8 mouse cellular contexts compared by ENCODE assay signal in the genomic region with DNA sequence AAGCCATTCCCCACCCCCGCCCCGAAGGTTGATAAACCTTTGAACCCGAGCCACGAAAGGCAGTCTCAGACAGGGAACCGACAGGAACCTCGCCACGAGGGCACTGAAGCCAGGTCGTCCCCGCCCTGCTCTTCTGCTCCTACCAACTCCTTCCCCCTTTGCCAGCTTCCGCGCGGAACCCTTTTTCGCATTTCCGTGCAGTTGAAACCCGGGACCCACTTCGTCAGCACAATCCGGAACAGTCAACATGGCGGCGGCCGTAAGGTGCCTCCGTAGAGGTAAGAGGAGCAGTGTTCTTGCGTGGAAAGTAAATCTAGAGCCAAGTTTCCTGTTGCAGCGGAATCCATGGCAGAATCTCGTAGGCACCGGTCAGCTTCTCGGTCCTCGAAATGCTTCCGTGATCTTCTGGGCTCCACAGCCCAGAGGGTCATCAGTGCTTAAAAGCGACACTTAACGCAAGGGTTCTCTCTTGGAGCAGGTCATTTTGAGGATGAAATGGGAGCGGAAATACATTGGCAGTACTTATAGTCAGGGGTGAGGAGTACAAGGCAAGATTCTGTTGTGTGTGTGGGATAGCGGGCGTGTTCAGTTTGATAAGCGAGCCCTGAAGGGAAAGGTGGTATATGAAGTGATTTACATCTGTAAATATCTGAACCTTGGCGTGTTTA. TPM values are rescaled to one million over a fixed set of nuclear protein-coding genes. Genes with fewer than 3 reads are reported as not detected.
DNase-seq lines count a peak whose midpoint lies in the region; ATAC-seq and TF ChIP-seq lines count a peak whose summit lies in the region.

No protein-coding gene starts in this region.

- H3K27ac ChIP-seq in embryonic facial prominence, embryonic 13.5 days: peak overlapping the region; percentile 88
- H3K27ac ChIP-seq in kidney, adult 2 months (ENCODE audit: insufficient read depth, low read depth, low read length): peak overlapping the region; percentile 77
- peak overlapping the region; percentile 87 for H3K27ac ChIP-seq in limb, embryonic 12.5 days
- H3K27ac ChIP-seq in midbrain, embryonic 15.5 days: peak overlapping the region; percentile 75
- peak overlapping the region; percentile 94 for H3K27ac ChIP-seq in spleen, adult 2 months (ENCODE audit: insufficient read depth, low read length)

- under 1% methylated on average over 35 of the region's 35 CpGs for WGBS in embryonic facial prominence, embryonic 13.5 days
- WGBS in kidney, adult 2 months: under 1% methylated on average over 35 of the region's 35 CpGs
- under 1% methylated on average over 35 of the region's 35 CpGs for whole genome bisulfite sequencing in limb, embryonic 12.5 days
- whole genome bisulfite sequencing in midbrain, embryonic 15.5 days: under 1% methylated on average over 35 of the region's 35 CpGs
- under 1% methylated on average over 35 of the region's 35 CpGs for WGBS in spleen, adult 2 months

- TF ChIP-seq CTCF in kidney, adult 2 months (conservative IDR thresholded peaks at IDR 0.05; ENCODE audit: insufficient read depth, insufficient read length, low read depth, low read length): no peak
- TF ChIP-seq CTCF in spleen, adult 2 months (IDR thresholded peaks at IDR 0.05; ENCODE audit: extremely low read depth, insufficient read depth, insufficient read length, insufficient replicate concordance): no peak

- peak overlapping the region; percentile 81 for H3K9ac ChIP-seq in embryonic facial prominence, embryonic 13.5 days
- H3K9ac ChIP-seq in limb, embryonic 12.5 days (replicated peaks): peak overlapping the region; percentile 72
- H3K9ac ChIP-seq in midbrain, embryonic 15.5 days: peak overlapping the region; percentile 72

- peaks cover 22% of the 10 kb centered on the region for H3K4me1 ChIP-seq in embryonic facial prominence, embryonic 13.5 days
- H3K4me1 ChIP-seq in kidney, adult 2 months (ENCODE audit: control insufficient read depth, insufficient read depth, low read length): peaks cover 5% of the 10 kb centered on the region; the same call in 1 of the 2 replicates
- H3K4me1 ChIP-seq in limb, embryonic 12.5 days (replicated peaks): peaks cover 12% of the 10 kb centered on the region
- peaks cover 21% of the 10 kb centered on the region for H3K4me1 ChIP-seq in midbrain, embryonic 15.5 days
- H3K4me1 ChIP-seq in spleen, adult 2 months (ENCODE audit: control insufficient read depth, insufficient read depth, insufficient read length): peaks cover 2% of the 10 kb centered on the region; the same call in 1 of the 2 replicates

- peaks cover 10% of the 10 kb centered on the region for H3K36me3 ChIP-seq in embryonic facial prominence, embryonic 13.5 days
- H3K36me3 ChIP-seq in kidney, adult 2 months (ENCODE audit: control insufficient read depth, insufficient read depth, low read length): no peaks in the 10 kb centered on the region
- H3K36me3 ChIP-seq in limb, embryonic 12.5 days: peaks cover 7% of the 10 kb centered on the region
- 0 out of 2 replicates have a peak, but pooled peaks cover 5% of the 10 kb centered on the region for H3K36me3 ChIP-seq in midbrain, embryonic 15.5 days (replicated peaks)
- H3K36me3 ChIP-seq in spleen, adult 2 months (ENCODE audit: control insufficient read depth, insufficient read depth, low read length): 0 out of 2 replicates have a peak, but pooled peaks cover 3% of the 10 kb centered on the region

- H3K4me3 ChIP-seq in embryonic facial prominence, embryonic 13.5 days: peak overlapping the region; percentile 91
- H3K4me3 ChIP-seq in kidney, adult 2 months (ENCODE audit: insufficient read depth, low read depth, low read length): peak overlapping the region; percentile 72
- H3K4me3 ChIP-seq in limb, embryonic 12.5 days (replicated peaks): peak overlapping the region; percentile 78
- peak overlapping the region; percentile 74 for H3K4me3 ChIP-seq in midbrain, embryonic 15.5 days
- H3K4me3 ChIP-seq in spleen, adult 2 months (ENCODE audit: extremely low read depth, insufficient read depth, insufficient read length): peak overlapping the region; percentile 74

- ATAC-seq in embryonic facial prominence, embryonic 13.5 days (ENCODE audit: insufficient number of reproducible peaks, insufficient read depth, low FRiP score, low TSS enrichment, low read depth): peak; percentile 90
- peak; percentile 89 for ATAC-seq in limb, embryonic 12.5 days (ENCODE audit: insufficient number of reproducible peaks, insufficient read depth, low FRiP score, low TSS enrichment, low read depth)
- peak; percentile 97 for ATAC-seq in midbrain, embryonic 15.5 days (replicated peaks)

- H3K9me3 ChIP-seq in embryonic facial prominence, embryonic 13.5 days: no peaks in the 10 kb centered on the region
- H3K9me3 ChIP-seq in limb, embryonic 12.5 days: no peaks in the 10 kb centered on the region
- no peaks in the 10 kb centered on the region for H3K9me3 ChIP-seq in midbrain, embryonic 15.5 days

- TF ChIP-seq POLR2A in kidney, adult 2 months (IDR thresholded peaks at IDR 0.05; ENCODE audit: low read depth, low read length): peak; percentile 87
- peak; percentile 94 for TF ChIP-seq POLR2A in spleen, adult 2 months (IDR thresholded peaks at IDR 0.05; ENCODE audit: low read depth, low read length)

- H3K4me2 ChIP-seq in embryonic facial prominence, embryonic 13.5 days: peak overlapping the region; percentile 76
- peak overlapping the region; percentile 76 for H3K4me2 ChIP-seq in limb, embryonic 12.5 days
- H3K4me2 ChIP-seq in midbrain, embryonic 15.5 days: peak overlapping the region; percentile 57

- no peaks in the 10 kb centered on the region for H3K27me3 ChIP-seq in embryonic facial prominence, embryonic 13.5 days
- no peaks in the 10 kb centered on the region for H3K27me3 ChIP-seq in kidney, adult 2 months (replicated peaks; ENCODE audit: control insufficient read depth, insufficient read depth, low read length)
- H3K27me3 ChIP-seq in limb, embryonic 12.5 days: no peaks in the 10 kb centered on the region
- no peaks in the 10 kb centered on the region for H3K27me3 ChIP-seq in midbrain, embryonic 15.5 days (replicated peaks)
- H3K27me3 ChIP-seq in spleen, adult 2 months (ENCODE audit: control insufficient read depth, insufficient read depth, low read length): no peaks in the 10 kb centered on the region

- peak; percentile 89 for DNase-seq in 3134 (ENCODE audit: extremely low read depth, insufficient read length, low spot score)
- peak; percentile 92 for DNase-seq in adrenal gland, postnatal 36 days
- peak; percentile 94 to 97 for DNase-seq in heart, adult 18-20 months
- DNase-seq in kidney, adult 2 months: peak; percentile 97
- DNase-seq in spleen, adult 2 months (ENCODE audit: low read depth in 1 of 2, low spot score in 2 of 2): peak; percentile 87 to 91

RNA-seq across cellular contexts. Expression of a gene that starts 0.8 kb away (rescaled TPM):
- 10 to 100 TPM; 21.1 to 22.8 TPM for total RNA-seq in adrenal gland, postnatal 36 days (2021)
- polyA plus RNA-seq in embryonic facial prominence, embryonic 13.5 days (2015; fragmentation: Nextera tagmentation; extraction: Ambion mirVana): 19.5 and 21.5 TPM in 2 replicates
- total RNA-seq in heart, adult 18-20 months (2021): 10 to 100 TPM; 32.0 to 32.3 TPM
- polyA plus RNA-seq in kidney, adult 2 months (2012; rRNA removed): 5.5 and 6.6 TPM in 2 replicates
- polyA plus RNA-seq in limb, embryonic 12.5 days (2016; fragmentation: Nextera tagmentation; extraction: Ambion mirVana): 24.8 and 27.5 TPM in 2 replicates
- polyA plus RNA-seq in midbrain, embryonic 15.5 days (2015; fragmentation: Nextera tagmentation; extraction: Ambion mirVana): 13.9 and 15.0 TPM in 2 replicates
- polyA plus RNA-seq in spleen, adult 2 months (2012; rRNA removed): 1.0 and 1.1 TPM in 2 replicates

RNA-seq across cellular contexts. Expression of a gene that starts 46.1 kb away (rescaled TPM):
- total RNA-seq in adrenal gland, postnatal 36 days (2021): 100 to 1,000 TPM in 1 of 2 experiments, 10 to 100 TPM in 1; 80.4 to 106 TPM
- polyA plus RNA-seq in embryonic facial prominence, embryonic 13.5 days (2015; fragmentation: Nextera tagmentation; extraction: Ambion mirVana): 20.4 and 24.5 TPM in 2 replicates
- total RNA-seq in heart, adult 18-20 months (2021): 10 to 100 TPM; 45.4 to 51.7 TPM
- polyA plus RNA-seq in kidney, adult 2 months (2012; rRNA removed): 7.2 and 9.9 TPM in 2 replicates
- 19.3 and 23.0 TPM in 2 replicates for polyA plus RNA-seq in limb, embryonic 12.5 days (2016; fragmentation: Nextera tagmentation; extraction: Ambion mirVana)
- 14.6 and 16.4 TPM in 2 replicates for polyA plus RNA-seq in midbrain, embryonic 15.5 days (2015; fragmentation: Nextera tagmentation; extraction: Ambion mirVana)
- polyA plus RNA-seq in spleen, adult 2 months (2012; rRNA removed): 9.0 and 11.6 TPM in 2 replicates

Comparison
In these comparisons a context has a peak if more than half of its experiments do, and no peak if none do; other contexts are left out.
1. Peak in every context shown above with its lines: DNase-seq, ATAC-seq, H3K4me3 ChIP-seq and H3K27ac ChIP-seq.